Mouse (Mus musculus) lung, embryonic 16.5 days (tissue): ENCODE results near the gene Nr1h5. TPM values are rescaled to one million over a fixed set of nuclear protein-coding genes. Genes with fewer than 3 reads are reported as not detected.

Experiments
- ATAC-seq: fragments of 200-750 bp; cut with Nextera tagmentation; 2 replicates; pipeline ENCODE4 v1.8.0; 2017; ENCODE audit warnings: low read depth, mild to moderate bottlenecking, moderate library complexity
- H3K27ac ChIP-seq: fragments of 300-500 bp; sonication (generic); 2 replicates; pipeline ENCODE4 v1.5.1; 2014; ENCODE audit warnings: mild to moderate bottlenecking, control low read depth, low read length
- H3K27me3 ChIP-seq: fragments of 300-500 bp; sonication (generic); 2 replicates; pipeline ENCODE4 v1.6.1; 2014; ENCODE audit warnings: low read depth, low read length, mixed read lengths; ENCODE audit not compliant: control insufficient read depth, insufficient read depth
- H3K36me3 ChIP-seq: fragments of 300-500 bp; sonication (generic); 2 replicates; pipeline ENCODE4 v1.6.1; 2014; ENCODE audit warnings: low read length; ENCODE audit not compliant: control insufficient read depth, insufficient read depth
- H3K4me1 ChIP-seq: fragments of 300-500 bp; sonication (generic); replicated peaks from 2 replicates; pipeline ENCODE4 v1.6.1; 2014; ENCODE audit warnings: low read length, mixed read lengths; ENCODE audit not compliant: control insufficient read depth, insufficient read depth
- H3K4me2 ChIP-seq: fragments of 300-500 bp; sonication (generic); 2 replicates; pipeline ENCODE4 v1.6.1; 2014; ENCODE audit warnings: low read depth, low read length, control low read depth
- H3K4me3 ChIP-seq: fragments of 300-500 bp; sonication (generic); 2 replicates; pipeline ENCODE4 v1.5.1; 2014; ENCODE audit warnings: mild to moderate bottlenecking, low read length, control low read depth
- H3K9ac ChIP-seq: fragments of 300-500 bp; sonication (generic); 2 replicates; pipeline ENCODE4 v1.6.1; 2014; ENCODE audit warnings: low read length, control low read depth
- H3K9me3 ChIP-seq: fragments of 300-500 bp; sonication (generic); 2 replicates; pipeline ENCODE4 v1.6.1; 2016; ENCODE audit warnings: low read length; ENCODE audit not compliant: control insufficient read depth
- WGBS: fragments of 180-500 bp; shearing (Covaris S2); extraction: QIAGEN DNeasy Blood & Tissue Kit; methylation state at CpG from one replicate; pipeline ENCODE4 v1.1.7; 2014; 5-methylcytosine and 5-hydroxymethylcytosine counted together
- polyA plus RNA-seq: library from polyadenylated mRNA; unstranded; fragments of >200 nt; fragmentation: Nextera tagmentation; extraction: Ambion mirVana; gene quantifications from 2 replicates; pipeline ENCODE4 v1.2.1, GENCODE M21; 2015

Nr1h5 gene
- 0.10 TPM in 1 of 2 replicates, not detected in the other for polyA plus RNA-seq

GRCm38 (mm10) chr3:102964033-102964432 is at the start of gene Nr1h5:
TSS of gene Nr1h5 (minus strand) at chr3:102964133.
- no peak for ATAC-seq
- 9% methylated on average over 3 of the region's 3 CpGs for WGBS

GRCm38 (mm10) chr3:103001595-103001994 is 37.7 kb upstream of the Nr1h5 start:
- no peak overlapping the region for H3K4me3 ChIP-seq
- H3K9ac ChIP-seq, result no peak overlapping the region
- peaks cover 35% of the 10 kb centered on the region for H3K36me3 ChIP-seq
- 94% methylated on average over 7 of the region's 7 CpGs for WGBS
- no peaks in the 10 kb centered on the region for H3K27me3 ChIP-seq
- ATAC-seq, result no peak
- no peak overlapping the region for H3K27ac ChIP-seq
- H3K9me3 ChIP-seq, result peaks cover 2% of the 10 kb centered on the region; the same call in 1 of the 2 replicates
- peaks cover 7% of the 10 kb centered on the region for H3K4me1 ChIP-seq
- H3K4me2 ChIP-seq, result no peak overlapping the region

More at GRCm38 (mm10) chr3:102964033-102964432, at the start of gene Nr1h5:
- H3K9me3 ChIP-seq, result no peaks in the 10 kb centered on the region
- no peak within 1 kb of the TSS for H3K4me3 ChIP-seq
- H3K9ac ChIP-seq, result no peak within 1 kb of the TSS
- no peaks in the 10 kb centered on the region for H3K27me3 ChIP-seq
- no peaks in the 10 kb centered on the region for H3K36me3 ChIP-seq
- no peak within 1 kb of the TSS for H3K27ac ChIP-seq
- H3K4me1 ChIP-seq, result no peaks in the 10 kb centered on the region
- no peak within 1 kb of the TSS for H3K4me2 ChIP-seq

GRCm38 (mm10) chr3:102997591-102997990 is 33.7 kb upstream of the Nr1h5 start:
- Histone ChIP-seq H3K4me2 (no peak overlapping the region), H3K27me3 (no peaks in the 10 kb centered on the region), H3K4me3 (no peak overlapping the region), H3K36me3 (peaks cover 23% of the 10 kb centered on the region), H3K27ac (peak overlapping the region; percentile 42), H3K9me3 (peaks cover 2% of the 10 kb centered on the region; the same call in 1 of the 2 replicates), H3K9ac (no peak overlapping the region), H3K4me1 (peaks cover 12% of the 10 kb centered on the region)
- ATAC-seq, result no peak
- 83% methylated on average over 3 of the region's 3 CpGs for WGBS

GRCm38 (mm10) chr3:102997036-102997435 is 33.1 kb upstream of the Nr1h5 start:
- Histone ChIP-seq H3K9me3 (peaks cover 2% of the 10 kb centered on the region; the same call in 1 of the 2 replicates), H3K4me2 (no peak overlapping the region; the same call in 1 of the 2 replicates), H3K4me1 (peaks cover 12% of the 10 kb centered on the region), H3K27ac (peak overlapping the region; percentile 42), H3K4me3 (no peak overlapping the region), H3K27me3 (no peaks in the 10 kb centered on the region), H3K9ac (no peak overlapping the region), H3K36me3 (peaks cover 20% of the 10 kb centered on the region)
- WGBS, result 48% methylated on average over 10 of the region's 10 CpGs
- no peak for ATAC-seq

GRCm38 (mm10) chr3:102995605-102996321 is 31.8 kb upstream of the Nr1h5 start, which contains the start of gene Sike1:
TSS of gene Sike1 (plus strand) at chr3:102995708.
- Histone ChIP-seq H3K9ac (peak within 1 kb of the TSS; percentile 75), H3K36me3 (peaks cover 16% of the 10 kb centered on the region), H3K27me3 (no peaks in the 10 kb centered on the region), H3K4me1 (peaks cover 12% of the 10 kb centered on the region), H3K9me3 (peaks cover 2% of the 10 kb centered on the region; the same call in 1 of the 2 replicates), H3K27ac (peak within 1 kb of the TSS; percentile 89), H3K4me3 (peak within 1 kb of the TSS; percentile 70), H3K4me2 (peak within 1 kb of the TSS; percentile 72)
- peak; percentile 98 for ATAC-seq
- WGBS, result under 1% methylated on average over 57 of the region's 60 CpGs

- Histone ChIP-seq H3K36me3 (peaks cover 11% of the 10 kb centered on the region), H3K4me3 (peak overlapping the region; percentile 70), H3K27ac (peak overlapping the region; percentile 89), H3K4me1 (peaks cover 12% of the 10 kb centered on the region), H3K27me3 (no peaks in the 10 kb centered on the region), H3K4me2 (peak overlapping the region; percentile 72), H3K9ac (peak overlapping the region; percentile 75), H3K9me3 (peaks cover under 1% of the 10 kb centered on the region; the same call in 1 of the 2 replicates)
- ATAC-seq, result no peak
- WGBS, result 45% methylated on average over 7 of the region's 7 CpGs
These were observed 31.3 kb upstream of the Nr1h5 start for GRCm38 (mm10) chr3:102995233-102995604.

GRCm38 (mm10) chr3:102992936-102993335 is 29.0 kb upstream of the Nr1h5 start:
- H3K9ac ChIP-seq, result no peak overlapping the region
- peaks cover 12% of the 10 kb centered on the region for H3K4me1 ChIP-seq
- ATAC-seq, result no peak
- H3K27me3 ChIP-seq, result no peaks in the 10 kb centered on the region
- H3K9me3 ChIP-seq, result no peaks in the 10 kb centered on the region
- H3K4me3 ChIP-seq, result no peak overlapping the region
- H3K36me3 ChIP-seq, result no peaks in the 10 kb centered on the region
- 10% methylated on average over 3 of the region's 3 CpGs for WGBS
- no peak overlapping the region for H3K27ac ChIP-seq
- H3K4me2 ChIP-seq, result no peak overlapping the region

- Histone ChIP-seq H3K27ac (no peak overlapping the region), H3K4me3 (no peak overlapping the region), H3K9me3 (no peaks in the 10 kb centered on the region), H3K36me3 (no peaks in the 10 kb centered on the region), H3K4me2 (no peak overlapping the region), H3K27me3 (no peaks in the 10 kb centered on the region), H3K4me1 (peaks cover 4% of the 10 kb centered on the region; the same call in 1 of the 2 replicates), H3K9ac (no peak overlapping the region)
- 66% methylated on average over 8 of the region's 8 CpGs for WGBS
- ATAC-seq, result no peak
These were observed 27.1 kb upstream of the Nr1h5 start for GRCm38 (mm10) chr3:102991041-102991440.

GRCm38 (mm10) chr3:102980349-102980736 is 16.4 kb upstream of the Nr1h5 start:
- no peak overlapping the region for H3K4me3 ChIP-seq
- no peaks in the 10 kb centered on the region for H3K27me3 ChIP-seq
- H3K27ac ChIP-seq, result no peak overlapping the region
- no peak overlapping the region for H3K4me2 ChIP-seq
- WGBS, result 49% methylated on average over 3 of the region's 3 CpGs
- H3K9me3 ChIP-seq, result no peaks in the 10 kb centered on the region
- no peak overlapping the region for H3K9ac ChIP-seq
- no peak for ATAC-seq
- no peaks in the 10 kb centered on the region for H3K4me1 ChIP-seq
- no peaks in the 10 kb centered on the region for H3K36me3 ChIP-seq
